Mouse (Mus musculus) embryonic stem cell, embryonic (primary cell): ENCODE data around the gene Aagab.

Experiments used
- CTCF ChIA-PET, 4 experiments: fragments of 300-600 bp in 2 of 4; fragments of 350-600 bp in 2 of 4; sonication (Branson Sonifier 250); formaldehyde crosslinking; loops; one replicate each; lab custom pipeline; 2022; ENCODE audit warnings: inconsistent platforms in 2 of 4; lab: Charles Lee
- POLR2A ChIA-PET, 4 experiments: fragments of 300-600 bp in 2 of 4; fragments of 350-600 bp in 2 of 4; sonication (Branson Sonifier 250); formaldehyde crosslinking; loops; one replicate each; lab custom pipeline; 2022; ENCODE audit warnings: antibody characterized with exemption in 4 of 4, inconsistent platforms in 1 of 4; lab: Charles Lee

Aagab gene

DNA sequence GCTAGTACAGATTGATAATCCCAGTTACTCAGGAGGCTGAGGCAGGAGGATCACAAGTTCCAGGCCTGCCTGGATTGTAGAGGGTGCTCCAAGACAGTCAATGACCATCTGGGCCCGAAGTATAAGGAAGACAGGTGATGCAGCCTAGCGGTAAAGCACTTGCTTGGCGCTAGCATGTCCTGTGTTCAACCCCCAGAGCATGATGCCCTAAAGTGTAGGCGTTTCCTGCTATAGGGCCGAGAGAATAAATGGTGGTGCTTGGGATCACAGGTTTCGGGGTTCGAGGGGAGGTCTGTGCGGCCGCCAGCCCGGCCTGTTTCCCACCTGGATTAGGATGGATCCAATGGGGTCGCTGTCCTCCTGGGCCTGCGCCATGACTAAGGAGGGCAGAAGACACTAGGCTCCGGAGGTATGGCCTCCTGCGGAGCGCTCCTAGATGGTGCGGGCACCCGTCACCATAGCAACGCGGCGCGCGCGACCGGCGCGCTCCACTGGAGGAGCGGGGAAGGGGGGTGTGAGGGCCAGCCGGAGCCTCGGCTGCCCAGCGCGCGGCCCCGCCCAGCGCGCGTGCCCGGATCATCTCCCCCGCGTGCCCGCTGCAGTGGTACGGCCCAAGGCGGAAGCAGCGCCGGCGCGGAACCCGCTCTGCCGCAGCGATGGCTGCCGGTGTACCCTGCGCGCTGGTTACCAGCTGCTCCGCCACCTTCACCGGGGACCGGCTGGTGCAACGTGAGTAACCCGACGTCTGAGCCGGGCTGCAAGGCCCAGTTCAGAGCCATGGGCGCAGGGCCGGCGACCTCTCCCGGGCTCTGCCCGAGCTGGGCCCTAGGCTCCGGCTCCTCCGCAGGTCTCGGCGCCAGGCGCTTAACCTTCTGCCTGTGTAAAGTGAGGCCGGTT is at the start of gene Aagab, which contains the start of gene Iqch:
Gene Aagab, plus strand, starts transcription at position 618 of the 897 bp plus-strand sequence.
Gene Iqch, minus strand, starts transcription at position 451 of the 897 bp plus-strand sequence.
- POLR2A ChIA-PET: interaction anchor here in 2 of 4 experiments (0.6 to 2.0 kb wide), 9 partner anchors 9 to 340 kb away, joined by 3 to 9 read pairs (median 3); partner anchors contain the start of gene Smad3 (in 1 of the 2)
- CTCF ChIA-PET: interaction anchor here in 2 of 4 experiments (0.6 to 0.8 kb wide), 2 partner anchors 113 to 465 kb away, joined by 3 to 4 read pairs; no protein-coding TSS in a partner anchor

- ChIA-PET POLR2A (interaction anchor here in 1 of 4 experiments (0.5 kb wide), 1 partner anchor 48 kb away, joined by 3 read pairs; no protein-coding TSS in a partner anchor), CTCF (interaction anchor here in 1 of 4 experiments (0.5 kb wide), 1 partner anchor 455 kb away, joined by 3 read pairs; no protein-coding TSS in a partner anchor)
These were observed 48.8 kb upstream of the Aagab start for GRCm38 (mm10) chr9:63553628-63554027.

DNA sequence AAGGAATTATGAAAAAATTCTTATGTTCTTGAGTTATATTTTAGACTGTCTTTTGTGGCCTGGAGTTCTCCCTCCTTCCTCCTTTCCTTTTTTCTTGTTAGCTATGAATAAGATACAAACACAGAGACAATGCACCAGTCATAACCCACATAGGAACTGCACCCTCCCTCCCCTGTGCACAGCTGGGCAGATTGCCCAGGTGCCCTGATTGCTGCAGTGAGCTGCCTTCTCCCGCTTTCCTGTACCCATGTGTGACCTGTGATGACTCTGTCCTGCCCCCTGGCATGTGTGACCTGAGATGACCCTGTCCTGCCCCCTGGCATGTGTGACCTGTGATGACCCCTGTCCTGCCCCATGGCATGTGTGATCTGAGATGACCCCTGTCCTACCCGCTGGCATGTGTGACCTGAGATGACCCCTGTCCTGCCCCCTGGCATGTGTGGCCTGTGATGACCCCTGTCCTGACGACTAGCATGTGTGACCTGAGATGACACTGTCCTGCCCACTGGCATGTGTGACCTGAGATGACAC is 46.9 kb upstream of the Aagab start:
- POLR2A ChIA-PET: no interaction called here
- CTCF ChIA-PET: no interaction called here

DNA sequence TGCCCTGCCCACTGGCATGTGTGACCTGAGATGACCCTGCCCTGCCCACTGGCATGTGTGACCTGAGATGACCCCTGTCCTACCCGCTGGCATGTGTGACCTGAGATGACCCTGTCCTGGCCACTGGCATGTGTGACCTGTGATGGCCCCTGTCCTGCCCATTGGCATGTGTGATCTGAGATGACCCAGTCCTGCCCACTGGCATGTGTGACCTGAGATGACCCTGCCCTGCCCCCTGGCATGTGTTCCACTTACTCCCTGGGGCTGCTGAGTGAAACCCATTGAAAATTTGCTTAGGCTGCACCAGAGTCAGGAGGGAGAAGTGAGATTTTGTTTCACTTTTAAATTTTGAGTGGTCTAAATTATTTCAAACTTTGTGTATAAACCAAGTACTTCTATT is 46.1 kb upstream of the Aagab start:
- CTCF ChIA-PET: no interaction called here
- POLR2A ChIA-PET: no interaction called here

- POLR2A ChIA-PET: no interaction called here
- CTCF ChIA-PET: interaction anchor here in 1 of 4 experiments (0.6 kb wide), 1 partner anchor 102 kb away, joined by 3 read pairs; no protein-coding TSS in a partner anchor
These were observed 45.5 kb upstream of the Aagab start for GRCm38 (mm10) chr9:63556933-63557332.

DNA sequence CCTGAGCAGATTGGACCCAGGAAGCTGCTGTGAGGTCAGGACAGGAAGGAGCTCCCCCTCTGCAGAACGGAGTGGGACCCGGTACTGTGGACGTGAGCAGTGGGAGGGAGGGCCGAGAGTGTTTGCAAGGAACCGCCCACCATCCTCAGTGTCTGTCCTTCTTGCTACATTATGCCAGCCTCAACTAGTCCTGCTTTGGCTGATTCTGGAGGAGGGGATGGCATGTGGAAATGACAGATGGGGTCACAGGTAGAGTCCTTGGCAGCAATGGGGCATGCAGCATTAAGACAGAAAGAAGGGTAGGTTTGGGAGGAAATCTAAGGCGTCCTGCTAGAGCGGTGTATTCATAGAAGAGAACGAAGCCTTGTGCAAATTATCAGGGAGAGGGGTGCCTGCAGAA is 40.5 kb upstream of the Aagab start:
- CTCF ChIA-PET: interaction anchor here in 1 of 4 experiments (0.7 kb wide), 1 partner anchor 20 kb away, joined by 3 read pairs; no protein-coding TSS in a partner anchor
- POLR2A ChIA-PET: no interaction called here

GRCm38 (mm10) chr9:63563436-63563835 is 39.0 kb upstream of the Aagab start:
- CTCF ChIA-PET: no interaction called here
- POLR2A ChIA-PET: interaction anchor here in 1 of 4 experiments (0.5 kb wide), 1 partner anchor 41 kb away, joined by 4 read pairs; no protein-coding TSS in a partner anchor

GRCm38 (mm10) chr9:63568314-63568713 is 34.1 kb upstream of the Aagab start:
- POLR2A ChIA-PET: interaction anchor here in 1 of 4 experiments (1.5 kb wide), 1 partner anchor 75 kb away, joined by 3 read pairs; no protein-coding TSS in a partner anchor
- CTCF ChIA-PET: no interaction called here

DNA sequence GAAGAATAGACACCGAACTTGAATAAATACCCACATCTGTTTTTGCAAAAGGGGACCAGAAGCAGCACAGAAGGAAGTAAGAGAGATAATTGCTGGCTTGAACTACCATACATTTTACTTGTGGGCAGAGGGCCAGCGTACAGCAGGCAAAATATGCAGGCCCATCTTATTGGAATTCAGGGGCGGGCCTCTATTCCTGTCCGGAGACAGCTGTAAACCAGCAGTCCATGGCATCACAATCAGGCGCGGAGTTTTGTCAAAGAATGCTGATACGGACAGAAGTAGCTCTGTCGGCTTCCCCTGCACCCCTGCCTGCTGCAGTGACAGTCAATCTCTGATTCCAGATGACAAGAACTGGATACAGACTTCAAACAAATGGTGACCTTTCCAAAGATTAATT is 33.7 kb upstream of the Aagab start:
- ChIA-PET CTCF (no interaction called here), POLR2A (interaction anchor here in 1 of 4 experiments (1.5 kb wide), 1 partner anchor 74 kb away, joined by 3 read pairs; no protein-coding TSS in a partner anchor)

- CTCF ChIA-PET: no interaction called here
- POLR2A ChIA-PET: no interaction called here
These were observed 30.6 kb upstream of the Aagab start for GRCm38 (mm10) chr9:63571895-63572294.

DNA sequence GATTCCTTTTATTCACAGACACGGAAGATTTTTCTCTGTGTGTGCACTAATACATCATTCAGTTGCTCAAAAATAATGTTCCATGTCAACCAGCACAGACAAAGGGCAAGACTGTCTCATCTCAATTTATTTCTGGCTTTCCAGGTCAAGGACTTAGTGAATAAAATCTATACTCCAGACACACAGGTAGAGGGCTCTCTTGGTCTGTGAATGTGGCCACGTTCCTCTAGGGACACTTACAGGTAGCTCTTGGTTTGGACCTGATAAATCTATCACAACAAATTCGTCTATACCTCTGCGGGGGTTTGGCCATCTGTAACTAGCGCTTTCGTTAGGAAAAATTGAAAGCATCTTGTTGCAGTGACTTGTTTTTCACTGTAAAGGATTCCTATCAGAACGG is 29.6 kb upstream of the Aagab start:
- POLR2A ChIA-PET: interaction anchor here in 1 of 4 experiments (0.7 kb wide), 1 partner anchor 40 kb away, joined by 3 read pairs; no protein-coding TSS in a partner anchor
- CTCF ChIA-PET: no interaction called here

GRCm38 (mm10) chr9:63577469-63577868 is 25.0 kb upstream of the Aagab start:
- POLR2A ChIA-PET: interaction anchor here in 1 of 4 experiments (0.6 kb wide), 1 partner anchor 765 kb away, joined by 3 read pairs; no protein-coding TSS in a partner anchor
- CTCF ChIA-PET: no interaction called here

DNA sequence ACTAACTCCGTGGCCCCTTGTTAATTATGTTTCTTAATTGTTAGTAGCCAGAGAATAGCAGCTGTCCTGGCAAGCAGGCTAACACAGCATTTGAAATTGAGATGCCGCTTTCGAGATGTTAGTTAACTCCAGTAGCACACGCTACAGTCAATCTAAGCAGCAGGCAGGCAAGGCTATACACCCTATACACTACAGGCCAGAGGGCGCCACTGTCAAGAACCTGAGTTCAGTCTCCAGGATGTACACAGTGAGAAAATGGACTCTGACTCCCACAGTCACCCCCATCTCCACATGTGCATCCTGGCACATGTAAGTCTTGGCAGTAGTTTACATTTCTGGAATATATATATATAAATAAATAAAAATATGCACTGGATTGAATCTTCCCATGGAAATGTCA is 22.8 kb upstream of the Aagab start:
- ChIA-PET CTCF (no interaction called here), POLR2A (no interaction called here)

DNA sequence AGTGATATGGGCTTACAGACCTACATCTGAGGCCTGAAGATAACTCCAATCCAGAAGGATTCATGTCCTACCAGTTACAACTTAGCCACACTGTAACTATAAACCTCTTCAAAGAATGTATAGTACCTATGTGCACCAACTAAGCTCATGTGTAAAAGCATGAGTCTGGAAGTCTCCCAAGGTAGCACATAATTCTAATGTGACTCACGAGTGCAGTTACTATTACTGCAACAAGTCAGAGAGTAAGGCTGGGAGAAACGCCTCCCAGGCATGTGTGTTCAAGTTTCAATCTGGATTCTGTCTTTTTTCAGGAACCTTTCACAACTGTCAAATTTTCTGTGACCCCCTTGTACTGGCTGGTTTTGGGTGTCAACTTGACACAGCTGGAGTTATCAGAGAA is 22.4 kb upstream of the Aagab start:
- CTCF ChIA-PET: no interaction called here
- POLR2A ChIA-PET: no interaction called here

GRCm38 (mm10) chr9:63581778-63582177 is 20.7 kb upstream of the Aagab start:
- ChIA-PET POLR2A (interaction anchor here in 1 of 4 experiments (1.2 kb wide), 1 partner anchor 65 kb away, joined by 3 read pairs; no protein-coding TSS in a partner anchor), CTCF (interaction anchor here in 1 of 4 experiments (1.1 kb wide), 1 partner anchor 20 kb away, joined by 3 read pairs; no protein-coding TSS in a partner anchor)

GRCm38 (mm10) chr9:63585251-63585650 is 17.2 kb upstream of the Aagab start:
- ChIA-PET CTCF (no interaction called here), POLR2A (no interaction called here)

GRCm38 (mm10) chr9:63589209-63589608 is 13.3 kb upstream of the Aagab start:
- POLR2A ChIA-PET: interaction anchor here in 2 of 4 experiments (0.6 to 0.8 kb wide), 2 partner anchors 108 to 1727 kb away, joined by 3 to 5 read pairs; no protein-coding TSS in a partner anchor
- CTCF ChIA-PET: no interaction called here

GRCm38 (mm10) chr9:63590592-63590991 is 11.9 kb upstream of the Aagab start:
- ChIA-PET POLR2A (no interaction called here), CTCF (no interaction called here)

DNA sequence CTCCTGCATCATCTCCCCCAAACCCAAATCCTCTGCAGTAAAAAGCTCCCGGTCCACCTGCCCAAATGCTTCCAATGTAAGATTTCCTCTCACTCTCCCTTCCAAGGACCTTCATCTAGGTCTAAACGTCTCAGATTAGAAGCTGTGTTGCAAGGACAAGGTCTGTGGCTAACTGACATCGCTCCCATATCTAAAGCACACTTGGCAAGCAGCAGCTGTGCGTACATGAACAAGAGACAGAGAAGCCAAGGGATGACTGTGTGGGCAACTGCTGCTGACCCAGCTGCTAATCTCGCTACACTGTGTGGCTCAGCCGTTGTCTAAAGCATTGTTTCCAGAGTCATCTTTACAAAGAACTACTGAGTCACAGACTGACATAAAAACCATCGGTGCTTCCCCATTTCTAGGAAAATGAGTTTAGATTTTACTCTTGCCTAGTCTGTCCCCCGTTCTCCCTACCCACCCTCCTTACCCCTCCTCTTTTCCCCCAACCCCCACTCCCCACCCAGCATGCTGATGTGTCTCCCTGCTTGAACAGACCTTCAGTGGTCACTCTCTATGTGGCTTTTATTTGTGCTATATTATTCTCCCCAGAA is 10.7 kb upstream of the Aagab start:
- ChIA-PET CTCF (no interaction called here), POLR2A (no interaction called here)
